Mouse (Mus musculus) limb, embryonic 14.5 days (tissue): ENCODE measurements around the gene Nudt9. TPM values are rescaled to one million over a fixed set of nuclear protein-coding genes. Genes with fewer than 3 reads are reported as not detected.

Experiments used
- ATAC-seq: fragments of 200-750 bp; cut with Nextera tagmentation; 2 replicates; pipeline ENCODE4 v1.8.0; 2017; ENCODE audit warnings: low read depth, moderate number of reproducible peaks, moderate TSS enrichment; ENCODE audit not compliant: low FRiP score
- DNase-seq: peaks from one replicate; pipeline ENCODE4 v3.0.0-alpha.2; 2015; ENCODE audit warnings: low spot score
- H3K27ac ChIP-seq: fragments of 300-500 bp; sonication (generic); replicated peaks from 2 replicates; pipeline ENCODE4 v1.5.1; 2014; ENCODE audit warnings: low read depth, mild to moderate bottlenecking, low read length, moderate library complexity, mixed read lengths
- H3K27me3 ChIP-seq: fragments of 300-500 bp; sonication (generic); 2 replicates; pipeline ENCODE4 v1.6.1; 2014; ENCODE audit warnings: low read length, mixed read lengths; ENCODE audit not compliant: control insufficient read depth, insufficient read depth
- H3K36me3 ChIP-seq: fragments of 300-500 bp; sonication (generic); 2 replicates; pipeline ENCODE4 v1.6.1; 2014; ENCODE audit warnings: mild to moderate bottlenecking, low read length, moderate library complexity, mixed read lengths; ENCODE audit not compliant: control insufficient read depth, insufficient read depth
- H3K4me1 ChIP-seq: fragments of 300-500 bp; sonication (generic); 2 replicates; pipeline ENCODE4 v1.6.1; 2014; ENCODE audit warnings: antibody characterized with exemption, low read length, mixed read lengths; ENCODE audit not compliant: control insufficient read depth, insufficient read depth
- H3K4me2 ChIP-seq: fragments of 300-500 bp; sonication (generic); replicated peaks from 2 replicates; pipeline ENCODE4 v1.6.1; 2014; ENCODE audit warnings: low read depth, mild to moderate bottlenecking, low read length, moderate library complexity; ENCODE audit not compliant: severe bottlenecking
- H3K4me3 ChIP-seq: fragments of 300-500 bp; sonication (generic); replicated peaks from 2 replicates; pipeline ENCODE4 v1.5.1; 2014; ENCODE audit warnings: low read length
- H3K9ac ChIP-seq: fragments of 300-500 bp; sonication (generic); 2 replicates; pipeline ENCODE4 v1.6.1; 2014; ENCODE audit warnings: mild to moderate bottlenecking, low read depth, low read length, moderate library complexity; ENCODE audit not compliant: severe bottlenecking
- H3K9me3 ChIP-seq: fragments of 300-500 bp; sonication (generic); 2 replicates; pipeline ENCODE4 v1.6.1; 2016; ENCODE audit warnings: low read length; ENCODE audit not compliant: control insufficient read depth
- POLR2A ChIP-seq: fragments of 200-500 bp; IDR thresholded peaks from 2 replicates; pipeline ENCODE4 v1.8.0; 2012; ENCODE audit warnings: inconsistent platforms, mild to moderate bottlenecking, moderate library complexity, borderline replicate concordance; ENCODE audit not compliant: insufficient read depth, insufficient read length; ENCODE audit errors: extremely low read depth
- WGBS: fragments of 180-500 bp; shearing (Covaris S2); extraction: QIAGEN DNeasy Blood & Tissue Kit; methylation state at CpG from one replicate; pipeline ENCODE4 v1.1.7; 2014; 5-methylcytosine and 5-hydroxymethylcytosine counted together
- polyA plus RNA-seq, 2 experiments: library from polyadenylated mRNA; depleted of rRNA in 1 of 2; stranded (reverse) in 1 of 2; unstranded in 1 of 2; fragments of >200 nt; fragmentation: Nextera tagmentation in 1 of 2; extraction: Ambion mirVana in 1 of 2; gene quantifications; 2 replicates each; pipeline versions ENCODE4 v1.2.1 to v1.2.3; 2012 to 2014

Gene Nudt9
- polyA plus RNA-seq, 2 experiments: 48.0 to 58.6 TPM

DNA sequence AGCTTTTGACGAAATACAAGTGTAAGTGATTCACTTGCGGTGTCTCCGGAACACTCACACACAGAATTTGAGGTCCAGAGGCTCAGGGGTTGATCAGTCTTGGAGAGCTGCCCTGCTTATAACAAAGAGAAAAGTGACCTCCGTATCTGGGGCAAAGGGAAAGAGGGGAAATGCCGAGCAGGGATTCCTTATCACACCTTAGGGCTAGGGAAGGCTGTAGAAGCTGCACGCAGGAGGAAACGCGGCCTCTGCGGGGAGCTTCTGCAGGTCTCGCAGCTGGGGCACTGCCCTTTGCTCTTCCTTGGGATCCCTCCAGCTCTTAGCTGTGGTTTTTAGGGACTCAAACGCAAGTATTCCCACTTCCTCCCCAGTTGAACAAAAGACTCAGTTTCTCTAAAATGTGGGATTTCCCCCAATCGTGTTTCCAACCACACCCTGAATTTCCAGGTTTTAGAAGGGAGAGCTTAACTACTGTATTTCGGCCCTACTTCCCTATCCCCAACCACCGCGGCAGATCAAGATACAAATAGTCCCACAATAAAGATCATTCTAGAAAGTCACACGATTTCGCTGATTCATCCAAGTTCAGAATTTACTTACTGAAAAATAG, 20.8 kb upstream of the Nudt9 start:
- DNase-seq (no peak), ATAC-seq (no peak)
- 43% methylated on average over 17 of the region's 17 CpGs for WGBS
- H3K4me3 ChIP-seq: no peak overlapping the region
- H3K27me3 ChIP-seq: no peaks in the 10 kb centered on the region
- no peaks in the 10 kb centered on the region for H3K36me3 ChIP-seq
- H3K27ac ChIP-seq: no peak overlapping the region
- H3K4me1 ChIP-seq: peaks cover 8% of the 10 kb centered on the region
- no peak overlapping the region for H3K4me2 ChIP-seq
- H3K9me3 ChIP-seq: no peaks in the 10 kb centered on the region
- no peak overlapping the region for H3K9ac ChIP-seq
- TF ChIP-seq POLR2A: no peak

DNA sequence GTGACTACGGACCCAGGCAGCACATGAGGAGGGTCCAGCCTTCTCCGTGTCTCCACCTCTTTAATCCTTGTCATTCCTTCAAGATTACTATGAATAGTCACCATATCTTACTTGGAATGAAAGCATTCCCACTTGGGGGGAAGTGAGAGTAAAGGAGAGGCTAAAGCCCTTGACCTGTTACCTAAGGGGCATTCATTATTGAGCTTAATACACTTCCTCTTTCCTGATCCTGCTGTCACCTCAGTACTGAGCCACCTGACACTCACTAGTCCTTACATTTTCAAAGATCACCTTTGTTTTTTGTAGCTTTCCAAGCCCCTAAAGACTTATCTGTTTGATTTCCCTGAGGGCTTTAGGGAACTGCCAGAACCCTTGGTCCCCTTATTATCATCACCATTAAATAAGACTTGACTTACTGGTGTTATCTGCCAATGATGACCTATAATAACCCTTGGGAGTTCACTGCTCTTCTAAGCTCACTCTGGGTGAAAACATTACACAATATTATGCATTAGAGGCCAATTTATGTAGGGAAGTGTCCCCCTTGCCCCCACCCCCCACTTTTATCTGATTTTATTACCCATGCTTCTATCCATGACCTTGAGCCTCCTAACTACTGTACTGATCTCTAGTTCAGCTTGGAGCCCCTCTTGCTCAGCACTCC, 13.5 kb upstream of the Nudt9 start:
- WGBS: 90% methylated on average over 2 of the region's 2 CpGs
- ATAC-seq: no peak

DNA sequence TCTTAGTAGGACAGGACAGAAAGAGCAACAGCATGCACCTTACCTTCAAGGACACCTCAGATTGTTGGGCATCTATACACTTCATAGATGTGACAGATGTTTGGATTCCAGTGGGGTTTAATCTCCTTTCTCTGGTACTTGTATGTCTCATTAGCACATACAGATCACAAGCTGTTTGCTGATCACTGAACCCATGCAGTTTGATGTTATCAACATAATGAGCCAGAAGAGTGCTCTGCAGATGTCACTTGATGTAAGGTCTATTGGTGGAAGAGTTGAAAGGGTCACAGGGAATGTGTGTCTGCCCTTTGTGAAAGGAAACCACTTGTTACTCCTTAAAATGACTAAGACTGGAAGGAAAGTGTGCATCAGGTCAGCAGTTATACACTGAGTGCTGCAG, 11.0 kb upstream of the Nudt9 start:
- Histone ChIP-seq H3K4me1 (no peaks in the 10 kb centered on the region), H3K27me3 (no peaks in the 10 kb centered on the region), H3K36me3 (no peaks in the 10 kb centered on the region), H3K4me2 (no peak overlapping the region), H3K9ac (no peak overlapping the region), H3K27ac (no peak overlapping the region), H3K9me3 (no peaks in the 10 kb centered on the region), H3K4me3 (no peak overlapping the region)
- DNase-seq (no peak), ATAC-seq (no peak)
- TF ChIP-seq POLR2A: no peak

More for the DNA sequence above, 13.5 kb upstream of the Nudt9 start:
- no peak for DNase-seq
- Histone ChIP-seq H3K9me3 (no peaks in the 10 kb centered on the region), H3K4me3 (no peak overlapping the region), H3K36me3 (no peaks in the 10 kb centered on the region), H3K27me3 (no peaks in the 10 kb centered on the region), H3K4me2 (no peak overlapping the region), H3K4me1 (no peaks in the 10 kb centered on the region), H3K27ac (no peak overlapping the region), H3K9ac (no peak overlapping the region)
- no peak for TF ChIP-seq POLR2A

DNA sequence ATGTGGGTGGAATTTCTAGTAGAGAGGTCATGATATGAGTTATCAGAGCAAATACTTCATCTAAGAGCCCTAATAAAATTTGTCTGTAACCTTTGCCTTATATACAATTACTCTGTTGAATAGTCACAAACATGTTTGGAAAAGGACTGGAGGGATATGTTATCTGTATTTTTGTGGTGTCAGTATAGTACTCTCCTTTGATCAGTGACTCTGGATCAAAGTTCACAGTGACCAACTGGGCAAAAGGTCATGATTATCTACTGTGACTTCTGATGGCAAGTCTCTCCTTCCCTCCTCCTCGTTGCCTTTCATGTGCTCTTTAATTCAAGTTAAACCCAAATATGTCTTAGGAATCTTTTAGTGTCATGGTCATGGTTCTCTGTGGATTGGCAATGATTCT, 10.3 kb upstream of the Nudt9 start:
- Histone ChIP-seq H3K4me2 (no peak overlapping the region), H3K27me3 (no peaks in the 10 kb centered on the region), H3K27ac (no peak overlapping the region), H3K9me3 (no peaks in the 10 kb centered on the region), H3K9ac (no peak overlapping the region), H3K4me3 (no peak overlapping the region), H3K36me3 (no peaks in the 10 kb centered on the region), H3K4me1 (no peaks in the 10 kb centered on the region)
- TF ChIP-seq POLR2A: no peak
- no peak for DNase-seq
- WGBS: 75% methylated on average over 1 of the region's 1 CpGs
- ATAC-seq: no peak

- Histone ChIP-seq H3K4me2 (no peak overlapping the region), H3K4me3 (no peak overlapping the region), H3K9ac (no peak overlapping the region), H3K27ac (no peak overlapping the region), H3K36me3 (no peaks in the 10 kb centered on the region), H3K4me1 (no peaks in the 10 kb centered on the region), H3K27me3 (no peaks in the 10 kb centered on the region), H3K9me3 (no peaks in the 10 kb centered on the region)
- ATAC-seq (no peak), DNase-seq (no peak)
- no peak for TF ChIP-seq POLR2A
- 96% methylated on average over 1 of the region's 1 CpGs for WGBS
These were observed 9.4 kb upstream of the Nudt9 start for GRCm38 (mm10) chr5:104036686-104037085.
